Mouse (Mus musculus) gastrocnemius, adult 8-10 months (tissue): ENCODE measurements at regions not wholly inside any gene's neighbourhood (a gene's known extent, or its start where the extent isn't known, plus 50 kb on each side); places are given as distances from the start of the nearest gene placed in this dataset.
A peak's percentile ranks its signal among the peaks of the same experiment; 100 is the strongest.

Experiments used
- DNase-seq, 2 experiments: peaks; one replicate each; pipeline ENCODE4 v3.0.0; 2022; ENCODE audit warnings: low spot score in 2 of 2

DNA sequence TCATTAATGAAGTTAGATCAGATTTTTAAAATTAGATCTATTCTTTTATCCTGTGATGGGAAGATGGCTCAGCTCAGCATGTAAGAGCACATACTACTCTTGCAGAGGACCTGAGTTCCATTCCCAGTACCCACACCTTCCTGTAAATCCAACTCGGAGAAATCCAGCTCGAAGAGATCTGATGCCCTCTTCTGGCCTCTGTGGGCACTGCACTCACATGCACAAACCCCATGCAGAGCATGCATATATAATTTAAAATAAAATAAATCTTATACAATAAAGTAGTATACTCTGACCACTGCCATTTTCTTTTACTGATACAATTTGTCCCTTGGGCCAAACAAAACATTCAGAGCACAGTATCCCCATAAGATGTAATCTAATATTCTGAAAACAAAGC is 245.2 kb downstream of the Prdm2 start:
- DNase-seq, result no peak

DNA sequence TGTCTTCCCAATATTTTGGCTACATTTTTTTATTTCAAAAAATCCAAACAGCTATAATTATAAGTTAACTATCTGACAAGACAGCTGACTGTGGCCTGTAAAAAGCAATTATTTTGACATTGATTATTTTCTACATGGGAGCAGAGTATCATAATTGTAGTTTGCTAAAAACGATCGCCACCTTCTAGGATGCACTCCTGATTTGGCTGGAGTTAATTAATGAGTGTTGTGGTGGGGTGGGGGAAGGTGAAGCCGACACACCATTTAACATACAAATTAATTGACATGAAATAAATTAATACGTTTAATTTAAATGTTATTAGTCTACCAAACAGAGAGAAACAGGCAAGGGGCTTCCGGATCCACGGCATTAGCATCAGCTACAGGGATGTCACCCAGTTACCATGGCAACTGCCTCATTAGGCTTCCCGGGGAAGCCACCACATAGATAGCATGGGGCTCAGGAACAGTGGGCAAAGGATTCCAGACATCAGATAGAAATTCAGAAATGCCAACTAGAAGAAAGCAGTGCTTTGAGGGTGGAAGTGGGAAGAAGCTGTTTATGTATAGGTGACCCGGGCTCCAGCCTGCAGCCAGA is 255.9 kb downstream of the Prdm2 start:
- DNase-seq, result no peak

DNA sequence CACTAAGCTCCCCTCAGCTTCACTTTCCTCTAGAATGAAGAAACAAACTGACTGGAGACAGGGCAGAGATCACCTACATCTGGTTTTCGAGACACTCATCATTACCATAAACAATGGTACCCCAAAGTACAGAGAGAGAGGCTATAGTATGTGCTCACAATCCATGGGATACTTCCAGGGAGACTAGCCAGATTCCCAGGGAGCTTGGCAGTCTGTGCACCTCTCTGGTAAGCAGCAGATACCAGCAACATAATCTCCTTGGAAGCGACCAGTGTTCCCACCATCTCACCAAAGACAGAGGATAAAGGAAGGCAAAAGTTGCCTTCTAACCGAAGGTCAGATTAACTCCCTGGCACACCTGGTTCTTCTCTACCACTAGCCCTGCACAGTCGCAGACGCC is 256.4 kb downstream of the Prdm2 start:
- no peak for DNase-seq

DNA sequence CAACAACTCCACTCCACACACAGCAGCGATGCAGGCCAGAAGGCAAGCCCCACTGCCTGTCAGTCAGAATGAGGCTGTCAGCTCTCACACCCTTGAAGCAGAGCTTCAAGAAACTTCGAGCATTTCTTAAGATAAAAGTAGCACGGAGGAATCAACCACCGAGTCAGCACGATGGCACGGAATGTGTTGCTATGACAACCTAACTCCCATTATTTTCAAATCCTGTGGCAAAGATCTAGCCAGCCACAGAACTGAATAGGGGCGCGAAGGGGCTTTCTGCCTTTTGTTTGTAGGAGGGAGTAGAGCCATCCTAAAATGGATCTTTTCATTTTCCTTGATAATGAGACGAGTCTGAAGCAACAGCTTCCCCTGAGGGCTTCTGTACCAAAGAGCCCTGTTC is 259.1 kb downstream of the Prdm2 start:
- no peak for DNase-seq

GRCm38 (mm10) chr4:142952879-142953278 is 259.9 kb downstream of the Prdm2 start:
- DNase-seq, result no peak

- DNase-seq, result no peak
These were observed 265.1 kb downstream of the Prdm2 start for GRCm38 (mm10) chr4:142947673-142948072.

GRCm38 (mm10) chr4:142933627-142934026 is 279.2 kb downstream of the Prdm2 start:
- DNase-seq, result no peak

DNA sequence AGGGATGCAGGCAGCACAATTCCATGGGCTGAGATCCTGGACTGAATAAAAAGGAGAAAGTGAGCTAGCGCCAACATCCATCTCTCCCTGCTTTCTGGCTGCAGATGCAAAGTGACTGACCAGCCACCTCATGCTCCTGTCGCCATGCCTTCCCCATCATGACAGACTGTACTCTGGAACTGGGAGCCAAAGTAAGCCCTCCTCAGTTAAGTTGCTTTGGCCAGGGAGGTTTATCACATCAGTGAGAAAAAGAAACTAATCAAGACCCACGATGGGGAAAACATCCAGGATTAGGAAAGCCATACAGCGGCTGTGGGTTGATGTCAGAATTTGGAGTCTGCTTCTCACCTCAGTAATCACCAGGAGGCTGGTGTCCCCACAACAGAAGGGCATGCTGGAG is 283.6 kb downstream of the Prdm2 start:
- no peak for DNase-seq

- DNase-seq, result no peak
These were observed 285.3 kb downstream of the Prdm2 start for GRCm38 (mm10) chr4:142927328-142928108.

GRCm38 (mm10) chr4:142925111-142925510 is 287.7 kb downstream of the Prdm2 start:
- DNase-seq, result no peak

- DNase-seq, result no peak
These were observed 303.3 kb downstream of the Prdm2 start for GRCm38 (mm10) chr4:142909355-142909947.

- DNase-seq, result no peak
These were observed 304.0 kb downstream of the Prdm2 start for GRCm38 (mm10) chr4:142908782-142909181.

DNA sequence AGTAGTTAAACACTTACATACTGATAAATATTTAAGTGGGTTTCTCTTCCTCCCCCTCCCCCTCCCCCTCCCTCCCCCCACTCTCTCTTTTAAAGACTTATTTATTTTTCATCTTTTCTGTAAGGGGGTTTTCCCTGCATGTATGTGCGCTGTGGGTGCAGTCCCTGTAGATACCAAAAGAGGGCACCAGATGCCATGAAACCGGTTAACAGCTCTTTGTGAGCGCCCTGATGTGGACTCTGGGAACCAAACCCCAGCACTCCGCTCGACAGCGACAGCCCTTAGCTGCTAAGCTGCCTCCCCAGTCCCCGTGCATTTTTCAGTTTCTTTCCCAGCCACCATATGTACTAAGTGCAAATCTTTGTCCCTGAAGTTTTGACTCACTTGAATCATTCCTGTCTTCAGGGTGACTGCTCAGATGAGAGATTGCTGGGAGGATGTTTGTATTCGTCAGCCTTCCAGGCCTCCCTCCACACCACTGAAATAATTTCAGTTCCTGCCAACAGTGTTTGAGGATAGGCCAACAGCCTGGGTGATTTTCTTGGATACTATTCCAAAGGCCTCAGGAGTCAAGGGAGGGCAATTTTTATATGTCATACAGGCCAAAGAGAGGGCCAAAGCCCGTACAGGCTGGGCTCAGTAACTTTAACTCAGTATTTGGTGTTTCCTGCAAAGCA is 309.3 kb downstream of the Prdm2 start:
- DNase-seq, result no peak

DNA sequence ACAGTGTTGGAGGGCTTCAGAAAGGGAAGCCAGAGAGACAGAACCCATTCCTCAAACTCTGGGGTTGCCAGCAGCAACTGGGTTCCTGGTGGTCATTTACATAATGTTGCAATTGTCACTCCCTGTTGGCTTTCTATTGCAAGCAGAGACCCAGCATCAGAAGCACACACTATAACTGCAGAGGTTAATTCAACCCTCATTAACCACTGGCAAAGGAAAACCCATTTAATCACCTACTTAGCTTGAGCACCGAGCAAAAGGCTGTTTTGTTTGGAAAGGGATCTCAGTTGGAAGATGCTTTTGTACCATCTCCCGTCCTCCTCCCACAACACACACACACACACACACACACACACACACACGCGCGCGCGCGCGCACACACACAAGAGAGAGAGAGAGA is 312.0 kb downstream of the Prdm2 start:
- DNase-seq, result no peak

- no peak for DNase-seq
These were observed 313.8 kb downstream of the Prdm2 start for GRCm38 (mm10) chr4:142898994-142899393.

- no peak for DNase-seq
These were observed 322.1 kb downstream of the Prdm2 start for GRCm38 (mm10) chr4:142890711-142891110.

- no peak for DNase-seq
These were observed 323.9 kb downstream of the Prdm2 start for GRCm38 (mm10) chr4:142888891-142889290.

DNA sequence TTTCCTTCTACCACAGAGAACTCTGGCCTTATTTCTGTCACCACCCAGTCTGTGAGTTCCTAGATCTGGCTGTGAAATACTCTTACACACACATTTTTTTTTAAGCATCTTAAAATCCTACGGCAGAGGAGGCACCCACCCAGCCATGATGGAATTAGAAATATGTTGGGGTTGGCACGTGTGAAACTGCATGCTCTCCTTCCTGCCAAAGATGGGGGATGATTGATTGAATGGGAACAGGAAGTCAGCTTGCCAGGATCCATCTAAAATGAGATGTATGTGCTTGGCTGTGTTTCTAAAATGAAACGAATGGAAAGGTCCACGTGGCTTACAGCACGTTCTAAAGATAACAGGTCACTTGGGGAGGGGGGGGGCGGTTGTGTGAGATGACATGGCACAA is 324.9 kb downstream of the Prdm2 start:
- DNase-seq, result no peak

- peak; percentile 32 to 35 for DNase-seq
These were observed 332.5 kb downstream of the Prdm2 start for GRCm38 (mm10) chr4:142880323-142880759.

- DNase-seq, result no peak
These were observed 336.6 kb downstream of the Prdm2 start for GRCm38 (mm10) chr4:142876151-142876550.

GRCm38 (mm10) chr4:142875105-142875504 is 337.7 kb downstream of the Prdm2 start:
- DNase-seq, result no peak

DNA sequence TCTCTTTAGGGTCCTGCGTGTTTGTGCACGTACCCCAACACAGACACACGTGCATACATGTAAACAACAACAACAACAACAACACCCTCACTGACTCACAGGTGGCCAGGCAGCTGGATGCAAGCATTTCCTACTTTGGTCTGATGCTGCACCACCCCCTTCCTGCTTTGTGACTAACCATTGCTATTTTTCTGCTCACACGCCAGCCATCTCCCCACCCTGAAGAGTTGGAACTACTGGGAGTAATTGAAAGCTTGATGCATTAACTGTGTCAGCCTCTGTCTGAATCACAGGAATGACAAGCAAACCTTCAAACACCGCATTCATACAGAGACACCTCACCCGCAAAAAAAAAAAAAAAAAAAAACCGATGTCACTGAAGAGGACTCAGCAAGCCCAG is 346.5 kb downstream of the Prdm2 start:
- no peak for DNase-seq
